Mouse (Mus musculus) adrenal gland, postnatal 4 days (tissue): ENCODE measurements around the gene Gm10073. TPM values are rescaled to one million over a fixed set of nuclear protein-coding genes. Genes with fewer than 3 reads are reported as not detected.

Experiments
- total RNA-seq, 2 experiments: library from RNA; stranded (reverse); gene quantifications; 2 replicates each; pipeline ENCODE4 v1.2.3; 2021

Gene Gm10073
- total RNA-seq, 2 experiments from 2014 or later, result 142 to 154 TPM

Other genes starting within 250 kb of the Gm10073 start
- 10 to 100 TPM; 16.4 to 17.0 TPM for gene Smpd3, start 235.5 kb downstream of the Gm10073 start, total RNA-seq
- gene Zfp90, start 158.1 kb downstream of the Gm10073 start, total RNA-seq, result 10 to 100 TPM; 19.0 to 19.4 TPM
- gene 6030452D12Rik, start 72.9 kb downstream of the Gm10073 start, total RNA-seq, result not detected
- gene Cdh3, start 62.6 kb downstream of the Gm10073 start, total RNA-seq, result 1 to 10 TPM; 2.0 to 5.4 TPM
- gene Cdh1, start 29.9 kb upstream of the Gm10073 start, total RNA-seq, result 10 to 100 TPM in 1 of 2 experiments, 1 to 10 TPM in 1; 7.7 to 26.7 TPM
- gene Tango6, start 109.6 kb upstream of the Gm10073 start, total RNA-seq, result 10 to 100 TPM; 11.0 to 12.2 TPM